Mouse (Mus musculus) erythroid progenitor cell, adult 5-6 weeks (primary cell): Measurements from ENCODE around the gene Cdk5rap2. TPM values are rescaled to one million over a fixed set of nuclear protein-coding genes. Genes with fewer than 3 reads are reported as not detected.

Experiments used
- ATAC-seq: replicated peaks from 2 replicates; pipeline ENCODE4 v1.8.0; 2016; ENCODE audit warnings: moderate number of reproducible peaks, mild to moderate bottlenecking, moderate TSS enrichment, inconsistent platforms; ENCODE audit not compliant: poor library complexity, low FRiP score, severe bottlenecking
- total RNA-seq, 2 experiments: library from RNA; stranded (forward) in 1 of 2; stranded (reverse) in 1 of 2; fragments of 150-400 nt in 1 of 2; fragments of 186-747, 209-891 nt in 1 of 2; gene quantifications; 2 replicates each; pipeline versions ENCODE4 v1.2.3 to v1.2.4; 2015 to 2017; ENCODE audit warnings: low replicate concordance in 2 of 2

The Cdk5rap2 gene
- total RNA-seq, 2 experiments from 2014 or later: 43.2 to 111 TPM

DNA sequence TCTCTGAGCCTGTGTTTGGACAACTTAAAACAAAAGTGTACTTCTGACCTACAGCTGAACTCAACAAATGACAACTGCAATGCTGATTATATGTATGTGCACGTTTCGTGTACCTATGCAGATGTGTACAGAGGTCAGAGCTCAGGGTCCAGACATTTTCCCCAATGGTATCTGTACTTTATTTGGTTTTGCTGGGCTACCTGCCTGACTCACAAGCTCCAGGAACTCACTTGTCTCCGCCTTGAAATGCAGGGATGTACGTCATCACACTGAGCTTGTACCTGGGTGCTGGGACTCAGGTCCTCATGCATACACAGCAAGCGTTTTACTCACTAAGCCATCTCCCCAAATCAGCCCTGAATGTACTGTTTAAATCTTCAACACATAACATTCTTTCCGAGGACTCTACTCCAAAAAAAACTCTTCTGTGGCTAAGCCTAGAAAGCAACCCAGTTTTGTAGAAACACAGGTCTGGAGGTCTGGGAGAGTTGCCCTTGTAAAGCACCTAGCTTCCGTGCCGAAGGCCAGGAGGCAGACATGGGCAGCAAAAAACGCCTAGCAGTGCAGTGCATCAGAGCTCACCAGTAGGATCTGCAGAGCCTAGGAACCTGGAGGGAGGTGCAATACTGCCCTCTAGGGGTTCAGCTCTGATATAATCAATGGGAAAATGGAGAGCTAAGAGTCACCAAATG, 54.4 kb downstream of the Cdk5rap2 start:
- ATAC-seq: 0 out of 2 replicates have a peak, but pooled peaks have one; percentile 33

DNA sequence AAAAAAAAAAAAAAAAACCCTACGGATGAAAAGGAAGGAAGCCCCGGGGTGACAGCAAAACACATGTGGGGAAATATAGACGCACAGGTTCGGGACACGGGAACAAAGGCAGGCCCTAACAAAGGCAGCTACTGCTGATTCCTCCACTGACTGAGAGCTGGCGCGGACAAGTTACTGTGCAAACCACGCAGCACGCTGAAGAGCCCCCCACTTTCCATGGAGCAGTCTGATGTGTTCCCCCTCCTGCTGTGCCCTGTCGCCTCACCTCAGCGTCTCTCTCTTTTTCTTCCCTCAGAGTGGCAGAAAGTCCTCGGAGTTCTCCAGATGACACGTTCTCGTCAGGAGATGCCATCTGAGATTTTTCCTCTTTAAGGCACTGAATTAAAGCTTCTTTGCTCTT, 55.8 kb downstream of the Cdk5rap2 start:
- ATAC-seq: no peak

DNA sequence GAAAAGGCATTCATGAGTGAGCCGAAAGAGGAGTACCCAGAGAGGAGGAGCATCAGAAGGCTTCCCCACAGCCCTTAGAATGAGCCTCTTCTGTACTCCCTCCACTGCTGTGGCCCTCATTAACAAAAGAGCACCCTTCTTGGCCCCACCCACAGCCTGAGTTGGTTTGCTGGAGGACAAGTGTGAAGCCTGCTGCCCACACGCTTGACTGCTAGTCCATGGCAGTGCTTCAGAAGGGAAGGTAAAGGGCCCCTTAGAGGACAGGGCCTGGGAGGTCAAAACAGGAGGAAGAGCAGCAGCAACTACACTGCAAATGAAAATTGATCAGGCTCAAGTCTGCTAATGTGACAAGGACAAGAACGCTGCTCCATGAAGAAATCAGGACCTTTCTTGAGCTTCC, 56.6 kb downstream of the Cdk5rap2 start:
- ATAC-seq: no peak

DNA sequence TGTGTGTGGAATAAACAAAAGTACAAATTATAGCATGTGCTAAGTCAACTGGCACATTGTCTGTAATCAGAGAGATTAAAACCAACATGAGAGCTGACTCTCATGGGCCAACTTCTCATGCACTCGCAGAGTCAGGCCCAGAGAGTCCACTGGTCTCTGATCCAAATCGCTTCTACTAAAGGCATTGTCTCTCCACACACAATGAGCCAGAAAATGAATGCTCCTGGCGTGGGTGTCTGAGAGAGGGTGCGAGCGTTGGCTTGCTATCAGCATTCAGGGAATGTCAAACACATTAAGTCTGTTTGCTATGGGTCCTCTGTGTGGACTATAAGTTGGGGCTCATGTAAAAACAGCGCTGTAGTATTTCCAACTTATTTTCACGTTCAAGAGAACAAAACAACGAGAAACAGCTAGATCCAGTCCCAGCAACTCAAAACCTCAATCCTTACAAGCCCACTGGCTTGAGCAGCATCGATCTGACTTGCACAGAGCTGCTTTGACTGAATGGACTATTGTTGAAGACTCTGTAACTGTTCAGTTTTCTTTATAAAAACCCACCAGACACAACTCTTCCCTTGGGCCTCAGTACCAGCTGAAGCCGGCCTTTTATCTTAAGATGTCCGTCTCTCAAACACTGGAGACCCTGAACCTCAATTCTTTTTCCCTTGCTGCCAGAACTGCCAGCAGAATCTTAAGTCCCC, 74.6 kb downstream of the Cdk5rap2 start:
- no peak for ATAC-seq

DNA sequence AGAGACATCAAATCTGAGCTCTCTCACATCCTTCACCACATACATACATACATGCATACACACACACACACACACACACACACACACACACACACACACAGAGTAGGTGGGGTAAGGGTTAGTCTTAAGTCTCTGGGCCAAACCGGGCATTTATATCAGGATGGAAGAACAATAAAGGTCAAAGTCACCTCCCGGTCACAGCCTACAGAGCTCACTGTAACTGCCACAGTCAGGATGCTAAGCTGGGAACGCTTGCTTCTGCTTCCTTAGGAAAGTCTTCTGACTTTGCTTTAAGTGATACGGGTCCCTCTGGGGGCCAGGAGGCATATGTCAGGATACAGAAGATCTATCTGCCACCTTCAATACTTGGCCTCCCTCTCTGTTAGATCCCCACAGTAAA, 75.2 kb downstream of the Cdk5rap2 start:
- no peak for ATAC-seq

DNA sequence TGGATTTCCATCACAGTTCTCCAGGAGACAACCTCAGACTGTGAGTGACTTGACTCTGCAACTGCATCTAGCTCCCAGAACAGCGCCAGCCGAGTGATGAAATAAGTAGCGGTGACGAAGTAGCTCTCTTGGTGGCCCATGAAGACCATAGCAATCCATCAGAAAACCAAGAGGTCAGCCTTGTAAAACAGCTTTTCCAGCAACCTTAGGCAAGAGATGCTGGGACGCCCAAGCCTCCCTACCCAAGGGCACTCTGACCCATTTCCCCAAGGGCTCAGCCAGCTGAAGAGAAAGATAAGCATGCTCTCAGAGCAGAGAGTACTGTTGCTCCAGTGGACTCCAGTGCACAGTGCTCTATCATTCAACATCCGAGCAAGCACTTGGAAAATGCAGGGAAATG, 77.3 kb downstream of the Cdk5rap2 start:
- no peak for ATAC-seq

DNA sequence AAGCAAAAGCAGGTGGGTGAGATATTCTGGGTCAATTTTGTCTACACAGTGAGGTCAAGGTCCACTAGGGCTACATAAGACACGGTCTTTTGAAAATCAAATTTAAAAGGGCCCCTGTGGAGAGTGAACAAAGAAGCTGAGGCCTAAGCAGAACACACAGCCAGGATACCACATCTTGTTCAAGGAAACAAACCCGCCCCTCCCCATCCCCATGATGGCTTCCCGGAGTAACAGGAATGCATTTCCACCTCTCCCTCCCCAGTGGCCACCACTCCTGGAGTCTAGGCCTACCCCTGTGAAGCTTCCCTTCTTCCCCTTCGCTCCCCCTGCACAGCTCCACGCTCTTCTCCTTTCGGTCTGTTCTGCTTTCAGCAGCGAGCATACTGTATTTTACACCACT, 77.7 kb downstream of the Cdk5rap2 start:
- ATAC-seq: no peak

DNA sequence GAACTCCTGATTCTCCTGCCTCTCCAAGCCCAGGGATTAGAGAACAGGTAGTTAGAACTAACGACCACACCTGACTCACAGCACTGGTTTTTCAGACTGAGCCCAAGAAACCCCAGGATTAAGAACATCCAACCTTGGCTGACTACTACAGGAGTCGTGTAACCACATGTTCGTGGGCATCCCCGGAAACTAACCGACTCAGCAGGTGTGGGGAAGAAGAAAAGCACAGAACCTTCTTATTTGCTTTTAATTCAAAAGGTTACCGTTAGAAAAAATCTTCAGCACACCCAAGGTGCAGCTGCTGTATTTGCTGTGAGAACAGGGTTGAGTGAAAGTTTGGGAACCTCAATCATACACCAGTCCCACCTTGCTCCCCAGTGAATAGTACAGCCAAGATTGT, 79.1 kb downstream of the Cdk5rap2 start:
- no peak for ATAC-seq

DNA sequence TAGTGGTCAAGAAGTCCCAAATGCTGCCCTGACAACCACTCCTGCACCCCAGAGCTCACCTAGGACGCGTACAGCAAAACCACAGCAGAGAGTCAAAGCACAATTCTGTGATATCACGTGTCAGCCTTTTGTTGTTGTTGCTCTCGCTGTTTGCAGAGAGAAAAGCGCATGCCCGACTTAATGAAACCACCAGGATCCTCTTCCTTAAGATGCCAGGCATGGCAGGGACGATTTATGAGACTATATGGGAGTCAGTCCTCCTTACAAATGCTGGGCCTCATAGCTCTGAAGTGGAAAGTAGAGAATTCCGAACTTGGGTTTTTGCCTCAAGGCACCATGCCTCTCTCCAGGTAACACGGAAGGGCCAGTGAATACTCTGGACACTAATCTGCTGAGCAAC, 82.2 kb downstream of the Cdk5rap2 start:
- no peak for ATAC-seq

DNA sequence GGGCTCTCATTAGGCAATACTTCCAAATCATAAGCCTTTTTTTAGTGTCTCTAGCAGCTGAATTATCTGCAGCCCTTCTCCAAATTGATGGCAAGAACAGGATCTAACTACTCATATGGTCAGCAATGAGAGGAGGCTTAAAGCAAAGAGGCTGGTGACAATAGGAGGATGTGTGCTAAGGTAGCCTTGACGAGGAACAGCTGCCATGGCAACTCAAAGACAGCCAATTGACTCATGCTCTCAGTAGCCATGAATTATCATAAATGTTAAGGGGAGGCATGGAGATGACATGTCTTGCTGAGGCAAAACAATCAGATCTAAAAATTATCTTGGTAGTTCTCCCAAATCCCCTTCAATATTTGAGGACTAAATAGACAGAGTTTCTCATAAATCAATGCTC, 82.8 kb downstream of the Cdk5rap2 start:
- no peak for ATAC-seq

DNA sequence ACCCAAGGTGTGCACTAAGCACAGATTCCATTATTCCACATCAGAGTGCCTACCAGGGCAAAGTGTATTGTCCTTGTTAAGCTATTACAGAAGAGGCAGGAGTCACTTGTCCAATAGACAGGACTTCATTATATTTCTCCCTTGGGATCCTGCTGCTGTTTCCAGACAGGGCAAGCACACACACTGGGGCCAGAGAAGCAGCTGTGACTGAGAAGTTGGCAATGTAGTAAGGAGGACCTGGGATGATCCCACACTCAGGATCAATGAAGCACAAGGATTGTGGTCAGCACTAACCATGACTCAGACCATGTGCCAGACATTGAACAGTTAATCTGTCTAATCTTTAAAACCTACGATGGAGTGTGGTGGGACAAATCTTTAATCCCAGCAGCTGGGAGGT, 88.7 kb downstream of the Cdk5rap2 start:
- no peak for ATAC-seq

DNA sequence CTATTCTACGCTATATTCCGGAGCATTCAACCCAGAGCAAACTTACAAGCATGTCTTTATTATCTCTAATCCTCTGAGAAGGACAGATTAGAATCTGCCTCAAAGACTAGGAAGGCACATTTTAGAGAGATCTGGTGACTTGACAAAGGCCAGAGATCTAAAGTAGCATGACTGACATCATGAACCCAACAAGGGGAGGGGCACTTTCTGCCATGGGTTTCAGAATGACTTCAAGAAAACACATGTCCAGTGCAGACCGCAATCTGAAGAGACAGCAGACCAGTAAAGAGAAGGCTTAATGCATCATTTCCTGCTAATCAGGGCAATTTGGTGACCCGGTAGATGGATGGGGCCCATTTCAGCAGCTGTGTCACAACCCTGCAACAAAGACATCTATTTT, 98.1 kb downstream of the Cdk5rap2 start:
- ATAC-seq: no peak

DNA sequence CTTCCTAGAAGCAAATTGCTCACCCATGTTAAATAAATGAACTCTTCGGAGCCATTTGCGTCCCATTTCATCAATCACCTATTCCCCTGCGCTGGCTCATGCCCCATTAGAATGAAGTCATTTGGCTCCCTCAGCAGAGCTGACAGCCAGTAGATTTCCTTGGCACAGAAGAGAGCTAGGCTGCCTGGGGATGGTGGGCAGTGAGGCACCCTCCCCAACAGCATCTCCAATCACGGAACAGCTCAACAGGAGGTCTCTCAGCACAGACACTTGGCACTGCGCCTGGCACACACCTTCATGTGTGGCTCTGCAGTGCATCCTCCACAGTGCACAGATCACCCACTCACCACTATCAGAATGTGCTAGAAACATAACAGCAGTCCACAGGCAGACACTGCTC, 98.7 kb downstream of the Cdk5rap2 start:
- ATAC-seq: no peak

DNA sequence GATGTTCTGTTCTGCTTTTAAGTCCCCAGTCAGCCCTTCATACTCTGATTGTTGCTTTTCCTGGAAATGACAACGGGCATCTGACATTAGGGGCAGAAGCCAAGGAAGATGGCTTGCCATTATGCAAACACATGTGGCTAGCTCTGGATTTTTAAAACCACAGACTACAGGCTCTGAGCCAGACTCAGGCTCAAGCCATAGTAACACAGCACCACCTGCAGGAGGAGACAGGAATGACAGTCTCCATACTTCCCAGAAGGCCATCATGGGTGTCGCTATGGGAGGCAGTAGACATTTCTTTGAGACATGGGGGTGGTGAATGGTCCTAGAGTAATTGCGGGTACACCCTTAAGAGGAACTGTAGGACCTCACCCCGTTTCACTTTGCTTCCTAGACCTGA, 103.0 kb downstream of the Cdk5rap2 start:
- ATAC-seq: 0 out of 2 replicates have a peak, but pooled peaks have one; percentile 68

DNA sequence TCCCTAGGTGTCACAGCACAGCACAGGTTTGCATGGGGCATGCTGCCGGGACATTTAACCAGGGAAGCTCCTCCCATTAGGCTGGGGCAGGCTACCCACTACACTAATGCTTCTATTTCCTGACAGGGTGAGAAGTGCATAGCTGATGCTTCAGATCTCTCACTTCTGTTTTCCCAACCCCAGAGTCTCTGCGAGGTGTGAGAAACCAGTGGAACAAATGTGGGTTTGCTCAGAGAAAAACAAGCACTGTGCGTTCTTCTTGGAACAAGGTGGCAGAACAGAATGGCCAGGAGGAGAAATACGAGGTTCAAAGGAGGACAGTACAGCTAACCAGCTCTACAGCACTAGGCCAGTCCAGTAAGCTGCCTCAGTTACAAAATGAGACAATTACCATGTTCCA, 106.4 kb downstream of the Cdk5rap2 start:
- no peak for ATAC-seq

DNA sequence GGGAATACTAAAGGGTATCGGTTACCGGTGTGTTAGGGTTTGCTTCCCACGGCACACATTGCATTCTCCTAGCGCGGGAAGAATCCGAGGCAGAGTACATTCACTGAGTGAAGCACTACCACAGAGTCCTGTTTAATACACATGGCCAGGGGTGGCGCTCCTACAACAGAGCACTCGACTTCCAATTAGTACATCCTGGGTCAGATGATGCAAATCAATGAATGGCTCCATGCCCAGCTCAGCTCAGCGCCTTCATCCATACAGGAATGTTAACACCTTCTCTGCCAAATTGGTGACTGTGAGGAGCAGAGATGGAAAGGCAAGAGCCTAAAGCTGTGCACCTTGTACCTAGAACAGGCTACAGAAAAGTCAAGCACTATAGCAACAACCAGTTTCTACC, 109.1 kb downstream of the Cdk5rap2 start:
- ATAC-seq: no peak

DNA sequence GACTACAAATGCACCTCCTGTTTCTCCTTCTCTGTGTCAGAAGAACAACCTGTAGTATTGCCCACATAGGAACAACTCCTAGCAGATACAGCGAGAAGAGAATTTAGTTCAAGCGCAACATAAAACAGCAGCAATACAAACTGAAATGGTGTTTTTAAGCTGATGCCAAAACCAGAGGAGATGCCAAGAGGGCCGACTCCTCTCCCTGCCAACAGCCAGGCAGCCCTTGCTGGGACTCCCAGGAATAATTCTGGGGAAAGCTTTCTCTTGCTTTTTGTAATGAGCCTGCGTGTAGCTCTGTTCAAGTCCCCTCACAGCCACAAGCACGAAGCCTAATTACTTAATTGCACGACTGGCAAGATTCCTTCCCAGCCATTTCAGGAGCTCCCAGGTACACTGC, 120.9 kb downstream of the Cdk5rap2 start:
- ATAC-seq: no peak

DNA sequence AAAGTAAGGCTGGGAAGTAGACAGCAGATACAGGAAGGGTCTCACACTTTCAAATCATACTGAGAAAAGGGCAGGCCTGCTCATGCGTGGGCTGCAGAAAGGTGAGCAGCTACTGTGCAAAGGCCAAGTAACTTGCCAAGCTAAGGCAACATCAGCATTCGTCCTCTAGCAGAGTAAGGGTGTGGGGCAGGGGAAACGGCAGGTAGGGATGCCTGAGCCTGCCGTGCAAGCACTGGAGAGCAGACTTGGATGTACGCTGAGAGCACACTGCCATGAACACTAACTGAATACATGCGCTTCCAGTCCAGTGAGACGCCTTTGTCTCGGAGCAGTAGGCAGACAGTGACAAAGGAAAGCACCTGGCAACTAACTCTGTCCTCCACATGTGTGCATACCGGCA, 127.1 kb downstream of the Cdk5rap2 start:
- 0 out of 2 replicates have a peak, but pooled peaks have one; percentile 43 for ATAC-seq

DNA sequence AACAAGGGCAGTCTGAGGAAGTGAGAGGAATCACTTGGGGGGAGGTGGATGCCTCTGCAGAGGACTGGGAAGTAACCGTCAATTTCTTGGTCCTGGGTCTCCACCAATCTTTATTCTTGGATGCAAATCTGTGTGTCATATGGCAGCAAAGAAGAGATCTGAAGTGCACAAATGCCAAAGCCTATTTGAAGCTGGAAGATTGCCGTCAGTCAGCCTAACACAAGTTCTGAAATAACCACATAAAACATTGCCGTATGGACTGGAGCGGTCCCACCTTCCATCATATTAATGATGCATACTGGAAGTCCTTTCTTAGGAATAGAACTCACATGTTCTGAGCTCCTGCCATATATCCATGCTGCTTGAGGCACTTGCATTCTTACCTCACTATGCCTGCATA, 131.4 kb downstream of the Cdk5rap2 start:
- no peak for ATAC-seq

DNA sequence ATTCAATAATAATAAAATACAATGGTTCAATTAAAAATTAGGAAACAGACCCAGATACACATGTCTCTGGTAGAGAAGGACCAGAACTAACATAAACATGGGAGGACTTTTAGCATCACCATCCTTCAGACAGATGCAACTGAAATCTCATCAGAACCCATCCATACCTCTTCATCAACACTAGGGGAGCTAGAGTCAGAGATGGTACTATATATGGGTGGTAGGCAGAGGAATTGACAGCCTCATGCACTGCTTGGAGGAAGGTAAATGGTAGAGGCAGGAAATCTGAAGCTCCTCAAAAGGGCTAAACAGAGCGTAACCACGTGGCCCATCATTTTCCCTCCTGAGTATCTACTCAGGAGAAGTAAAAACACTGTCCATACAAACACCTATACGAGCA, 132.2 kb downstream of the Cdk5rap2 start:
- ATAC-seq: no peak

DNA sequence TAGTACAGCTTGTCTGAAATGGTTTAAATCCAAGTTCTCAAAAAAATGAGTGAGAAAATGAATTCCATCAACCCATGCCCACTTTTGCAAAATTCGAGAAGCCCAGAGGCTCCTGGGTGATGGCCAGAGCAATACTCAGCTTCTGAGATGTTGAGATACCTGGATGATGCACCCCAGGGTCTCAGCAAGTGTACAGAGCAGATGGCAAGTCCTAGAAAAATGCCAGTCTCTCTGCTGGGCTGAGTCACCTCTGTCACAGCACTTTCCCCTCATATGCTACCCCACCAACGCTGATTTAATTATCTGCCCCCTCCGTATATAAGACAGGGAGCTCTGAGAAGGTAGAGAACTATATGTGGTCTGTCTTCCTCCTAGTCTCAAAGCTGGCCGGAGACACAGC, 137.3 kb downstream of the Cdk5rap2 start:
- no peak for ATAC-seq

DNA sequence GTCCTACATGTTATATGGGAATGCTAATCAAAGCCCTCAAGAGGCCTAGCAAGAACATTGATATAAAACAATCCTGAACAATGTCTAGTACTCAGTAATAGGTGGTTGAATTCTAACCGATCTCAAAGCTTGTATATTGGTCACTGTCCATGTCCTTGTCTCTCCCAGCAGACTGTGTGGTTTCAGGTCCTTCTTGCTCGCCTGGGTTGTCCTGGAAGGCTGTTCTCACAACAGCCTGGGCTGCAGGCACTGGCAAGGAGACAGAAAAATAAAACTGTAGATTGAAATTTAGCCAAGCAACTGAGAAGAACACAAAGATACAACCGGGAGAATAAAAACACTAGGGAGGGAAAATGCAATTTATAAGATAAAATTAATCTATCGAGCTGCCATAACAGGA, 137.7 kb downstream of the Cdk5rap2 start:
- ATAC-seq: no peak
